Mouse (Mus musculus) forebrain, postnatal 0 days (tissue): ENCODE measurements around the gene Mrc2. TPM values are rescaled to one million over a fixed set of nuclear protein-coding genes. Genes with fewer than 3 reads are reported as not detected.

ENCODE experiments used
- ATAC-seq: fragments of 200-750 bp; cut with Nextera tagmentation; 2 replicates; pipeline ENCODE4 v1.8.0; 2017; ENCODE audit warnings: mild to moderate bottlenecking, moderate library complexity
- DNase-seq: peaks from one replicate; pipeline ENCODE4 v3.0.0-alpha.2; 2015
- H3K27ac ChIP-seq: fragments of 300-500 bp; sonication (generic); 2 replicates; pipeline ENCODE4 v1.5.1; 2014; ENCODE audit warnings: low read depth, mild to moderate bottlenecking, antibody characterized with exemption, low read length, moderate library complexity, mixed read lengths
- H3K27me3 ChIP-seq: fragments of 300-500 bp; sonication (generic); 2 replicates; pipeline ENCODE4 v1.6.1; 2014; ENCODE audit warnings: mild to moderate bottlenecking, low read length, mixed read lengths; ENCODE audit not compliant: insufficient read depth
- H3K36me3 ChIP-seq: fragments of 300-500 bp; sonication (generic); 2 replicates; pipeline ENCODE4 v1.6.1; 2014; ENCODE audit warnings: mild to moderate bottlenecking, moderate library complexity; ENCODE audit not compliant: insufficient read depth
- H3K4me1 ChIP-seq: fragments of 300-500 bp; sonication (generic); 2 replicates; pipeline ENCODE4 v1.6.1; 2014; ENCODE audit warnings: antibody characterized with exemption; ENCODE audit not compliant: insufficient read depth
- H3K4me2 ChIP-seq: fragments of 300-500 bp; sonication (generic); 2 replicates; pipeline ENCODE4 v1.6.1; 2014; ENCODE audit warnings: low read depth, mild to moderate bottlenecking, moderate library complexity
- H3K4me3 ChIP-seq: fragments of 300-500 bp; sonication (generic); 2 replicates; pipeline ENCODE4 v1.5.1; 2014; ENCODE audit warnings: low read depth, low read length, mixed read lengths
- H3K9ac ChIP-seq: fragments of 300-500 bp; sonication (generic); 2 replicates; pipeline ENCODE4 v1.6.1; 2014; ENCODE audit warnings: mild to moderate bottlenecking
- H3K9me3 ChIP-seq: fragments of 300-500 bp; sonication (generic); 2 replicates; pipeline ENCODE4 v1.6.1; 2016; ENCODE audit warnings: low read length
- CTCF ChIP-seq: sonication (generic); IDR thresholded peaks from 2 replicates; pipeline ENCODE4 v1.5.1; 2016; ENCODE audit warnings: antibody characterized with exemption, control low read depth, low read depth
- WGBS: fragments of 180-500 bp; shearing (Covaris S2); extraction: QIAGEN DNeasy Blood & Tissue Kit; methylation state at CpG from one replicate; pipeline ENCODE4 v1.1.7; 2014; 5-methylcytosine and 5-hydroxymethylcytosine counted together
- polyA plus RNA-seq: library from polyadenylated mRNA; unstranded; fragments of >200 nt; fragmentation: Nextera tagmentation; extraction: Ambion mirVana; gene quantifications from 2 replicates; pipeline ENCODE4 v1.2.1, GENCODE M21; 2015
- total RNA-seq: library from RNA; depleted of rRNA; stranded (reverse); fragments of >200 nt; gene quantifications from 2 replicates; pipeline ENCODE4 v1.2.3, GENCODE M21; 2014

Mrc2 gene
- total and polyA plus RNA-seq, 2 experiments from 2014 or later: 2.4 to 13.2 TPM

GRCm38 (mm10) chr11:105283016-105283415, 9.4 kb upstream of the Mrc2 start:
- no peaks in the 10 kb centered on the region for H3K9me3 ChIP-seq
- H3K4me3 ChIP-seq: no peak overlapping the region
- no peaks in the 10 kb centered on the region for H3K27me3 ChIP-seq
- ATAC-seq (no peak), DNase-seq (no peak)
- no peak overlapping the region for H3K4me2 ChIP-seq
- no peaks in the 10 kb centered on the region for H3K4me1 ChIP-seq
- peaks cover 56% of the 10 kb centered on the region for H3K36me3 ChIP-seq
- WGBS: 96% methylated on average over 9 of the region's 9 CpGs
- no peak overlapping the region for H3K27ac ChIP-seq
- TF ChIP-seq CTCF: no peak
- H3K9ac ChIP-seq: no peak overlapping the region

GRCm38 (mm10) chr11:105285720-105286119, 6.7 kb upstream of the Mrc2 start:
- WGBS: 64% methylated on average over 3 of the region's 3 CpGs
- Histone ChIP-seq H3K36me3 (peaks cover 56% of the 10 kb centered on the region), H3K4me3 (no peak overlapping the region), H3K27ac (no peak overlapping the region), H3K9me3 (no peaks in the 10 kb centered on the region), H3K27me3 (no peaks in the 10 kb centered on the region), H3K9ac (no peak overlapping the region), H3K4me2 (no peak overlapping the region), H3K4me1 (no peaks in the 10 kb centered on the region)
- no peak for DNase-seq
- ATAC-seq: no peak
- no peak for TF ChIP-seq CTCF

- H3K36me3 ChIP-seq: peaks cover 31% of the 10 kb centered on the region; the same call in 1 of the 2 replicates
Observed at GRCm38 (mm10) chr11:105289403-105289802, 3.0 kb upstream of the Mrc2 start.

GRCm38 (mm10) chr11:105291681-105292123, 741 bp upstream of the Mrc2 start:
- ATAC-seq: peak; percentile 5; the same call in 1 of the 2 replicates
- peaks cover 12% of the 10 kb centered on the region; the same call in 1 of the 2 replicates for H3K36me3 ChIP-seq
- DNase-seq: no peak

More at GRCm38 (mm10) chr11:105289403-105289802, 3.0 kb upstream of the Mrc2 start:
- DNase-seq (no peak), ATAC-seq (no peak)
- no peak overlapping the region for H3K27ac ChIP-seq
- no peaks in the 10 kb centered on the region for H3K4me1 ChIP-seq
- H3K9me3 ChIP-seq: no peaks in the 10 kb centered on the region
- H3K4me3 ChIP-seq: no peak overlapping the region
- no peak overlapping the region for H3K9ac ChIP-seq
- 72% methylated on average over 3 of the region's 3 CpGs for WGBS
- H3K4me2 ChIP-seq: no peak overlapping the region
- H3K27me3 ChIP-seq: no peaks in the 10 kb centered on the region
- TF ChIP-seq CTCF: no peak

GRCm38 (mm10) chr11:105293101-105293581, 698 bp downstream of the Mrc2 start:
- H3K36me3 ChIP-seq: peaks cover 5% of the 10 kb centered on the region; the same call in 1 of the 2 replicates
- TF ChIP-seq CTCF: no peak
- H3K27ac ChIP-seq: no peak overlapping the region
- 2% methylated on average over 26 of the region's 26 CpGs for WGBS
- H3K4me3 ChIP-seq: peak overlapping the region; percentile 49
- no peak overlapping the region for H3K9ac ChIP-seq
- DNase-seq: peak; percentile 33
- no peaks in the 10 kb centered on the region for H3K27me3 ChIP-seq
- H3K9me3 ChIP-seq: no peaks in the 10 kb centered on the region
- peak overlapping the region; percentile 99 for H3K4me2 ChIP-seq
- H3K4me1 ChIP-seq: no peaks in the 10 kb centered on the region
- ATAC-seq: peak; percentile 25; the same call in 1 of the 2 replicates

More at GRCm38 (mm10) chr11:105291681-105292123, 741 bp upstream of the Mrc2 start:
- 0 out of 2 replicates have a peak overlapping the region, but pooled peaks have one; percentile 10 for H3K9ac ChIP-seq
- no peaks in the 10 kb centered on the region for H3K27me3 ChIP-seq
- H3K27ac ChIP-seq: no peak overlapping the region
- H3K4me3 ChIP-seq: peak overlapping the region; percentile 49
- 5% methylated on average over 10 of the region's 10 CpGs for WGBS
- H3K9me3 ChIP-seq: no peaks in the 10 kb centered on the region
- no peak for TF ChIP-seq CTCF
- H3K4me1 ChIP-seq: no peaks in the 10 kb centered on the region
- H3K4me2 ChIP-seq: peak overlapping the region; percentile 99

- Histone ChIP-seq H3K4me3 (no peak overlapping the region), H3K9me3 (no peaks in the 10 kb centered on the region), H3K27me3 (no peaks in the 10 kb centered on the region), H3K4me2 (peak overlapping the region; percentile 99; the same call in 1 of the 2 replicates), H3K27ac (no peak overlapping the region), H3K4me1 (no peaks in the 10 kb centered on the region), H3K36me3 (0 out of 2 replicates have a peak, but pooled peaks cover 2% of the 10 kb centered on the region), H3K9ac (no peak overlapping the region)
- DNase-seq (no peak), ATAC-seq (no peak)
- no peak for TF ChIP-seq CTCF
- WGBS: 14% methylated on average over 9 of the region's 9 CpGs
Observed at GRCm38 (mm10) chr11:105293901-105294494, 1.6 kb downstream of the Mrc2 start.

- DNase-seq (no peak), ATAC-seq (no peak)
- Histone ChIP-seq H3K27me3 (no peaks in the 10 kb centered on the region), H3K9ac (no peak overlapping the region), H3K36me3 (0 out of 2 replicates have a peak, but pooled peaks cover 2% of the 10 kb centered on the region), H3K9me3 (no peaks in the 10 kb centered on the region), H3K27ac (no peak overlapping the region), H3K4me2 (no peak overlapping the region), H3K4me3 (no peak overlapping the region), H3K4me1 (no peaks in the 10 kb centered on the region)
- WGBS: 89% methylated on average over 10 of the region's 10 CpGs
- TF ChIP-seq CTCF: no peak
Observed at GRCm38 (mm10) chr11:105296084-105296483, 3.6 kb downstream of the Mrc2 start.
